Mouse (Mus musculus) right cerebral cortex, adult 18-20 months (tissue): ENCODE measurements at regions not wholly inside any gene's neighbourhood (a gene's known extent, or its start where the extent isn't known, plus 50 kb on each side); places are given as distances from the start of the nearest gene placed in this dataset.

Source experiments
- DNase-seq: peaks from one replicate; pipeline ENCODE4 v3.0.0; 2022; ENCODE audit warnings: mixed read lengths

GRCm38 (mm10) chr7:71040846-71041245 lies 310.4 kb downstream of the Gm10295 start:
- DNase-seq, result no peak

- DNase-seq, result no peak
Observed at GRCm38 (mm10) chr7:71038537-71038936, 312.7 kb downstream of the Gm10295 start.

- DNase-seq, result no peak
Observed at GRCm38 (mm10) chr7:71033121-71033520, 318.2 kb downstream of the Gm10295 start.

GRCm38 (mm10) chr7:71023946-71024610 lies 327.2 kb downstream of the Gm10295 start:
- DNase-seq, result no peak

GRCm38 (mm10) chr7:71023253-71023945 lies 327.9 kb downstream of the Gm10295 start:
- DNase-seq, result no peak
